Mouse (Mus musculus) hindbrain, embryonic 14.5 days (tissue): ENCODE measurements around the gene Arpc5l. TPM values are rescaled to one million over a fixed set of nuclear protein-coding genes. Genes with fewer than 3 reads are reported as not detected.

Source experiments
- ATAC-seq: fragments of 200-750 bp; cut with Nextera tagmentation; 2 replicates; pipeline ENCODE4 v1.8.0; 2017; ENCODE audit warnings: moderate number of reproducible peaks, mild to moderate bottlenecking, moderate TSS enrichment, moderate library complexity; ENCODE audit not compliant: low FRiP score
- DNase-seq: peaks from one replicate; pipeline ENCODE4 v3.0.0-alpha.2; 2015; ENCODE audit warnings: low spot score
- H3K27ac ChIP-seq: fragments of 300-500 bp; sonication (generic); 2 replicates; pipeline ENCODE4 v1.5.1; 2014; ENCODE audit warnings: mild to moderate bottlenecking, moderate library complexity
- H3K27me3 ChIP-seq: fragments of 300-500 bp; sonication (generic); 2 replicates; pipeline ENCODE4 v1.6.1; 2014; ENCODE audit warnings: mild to moderate bottlenecking, low read length, mixed read lengths; ENCODE audit not compliant: control insufficient read depth, insufficient read depth
- H3K36me3 ChIP-seq: fragments of 300-500 bp; sonication (generic); replicated peaks from 2 replicates; pipeline ENCODE4 v1.6.1; 2014; ENCODE audit not compliant: control insufficient read depth, insufficient read depth
- H3K4me1 ChIP-seq: fragments of 300-500 bp; sonication (generic); replicated peaks from 2 replicates; pipeline ENCODE4 v1.6.1; 2014; ENCODE audit warnings: antibody characterized with exemption, low read length, mixed read lengths; ENCODE audit not compliant: control insufficient read depth, insufficient read depth
- H3K4me2 ChIP-seq: fragments of 300-500 bp; sonication (generic); replicated peaks from 2 replicates; pipeline ENCODE4 v1.6.1; 2014; ENCODE audit warnings: mild to moderate bottlenecking, moderate library complexity
- H3K4me3 ChIP-seq: fragments of 300-500 bp; sonication (generic); replicated peaks from 2 replicates; pipeline ENCODE4 v1.5.1; 2014; ENCODE audit warnings: mild to moderate bottlenecking, low read length
- H3K9ac ChIP-seq: fragments of 300-500 bp; sonication (generic); 2 replicates; pipeline ENCODE4 v1.6.1; 2014
- H3K9me3 ChIP-seq: fragments of 300-500 bp; sonication (generic); 2 replicates; pipeline ENCODE4 v1.6.1; 2016; ENCODE audit warnings: low read length; ENCODE audit not compliant: control insufficient read depth
- WGBS: fragments of 180-500 bp; shearing (Covaris S2); extraction: QIAGEN DNeasy Blood & Tissue Kit; methylation state at CpG from one replicate; pipeline ENCODE4 v1.1.7; 2014; 5-methylcytosine and 5-hydroxymethylcytosine counted together
- polyA plus RNA-seq: library from polyadenylated mRNA; unstranded; fragments of >200 nt; fragmentation: Nextera tagmentation; extraction: Ambion mirVana; gene quantifications from 2 replicates; pipeline ENCODE4 v1.2.1, GENCODE M21; 2014

The Arpc5l gene
- polyA plus RNA-seq, 1 experiment from 2014 or later: 155 TPM

DNA sequence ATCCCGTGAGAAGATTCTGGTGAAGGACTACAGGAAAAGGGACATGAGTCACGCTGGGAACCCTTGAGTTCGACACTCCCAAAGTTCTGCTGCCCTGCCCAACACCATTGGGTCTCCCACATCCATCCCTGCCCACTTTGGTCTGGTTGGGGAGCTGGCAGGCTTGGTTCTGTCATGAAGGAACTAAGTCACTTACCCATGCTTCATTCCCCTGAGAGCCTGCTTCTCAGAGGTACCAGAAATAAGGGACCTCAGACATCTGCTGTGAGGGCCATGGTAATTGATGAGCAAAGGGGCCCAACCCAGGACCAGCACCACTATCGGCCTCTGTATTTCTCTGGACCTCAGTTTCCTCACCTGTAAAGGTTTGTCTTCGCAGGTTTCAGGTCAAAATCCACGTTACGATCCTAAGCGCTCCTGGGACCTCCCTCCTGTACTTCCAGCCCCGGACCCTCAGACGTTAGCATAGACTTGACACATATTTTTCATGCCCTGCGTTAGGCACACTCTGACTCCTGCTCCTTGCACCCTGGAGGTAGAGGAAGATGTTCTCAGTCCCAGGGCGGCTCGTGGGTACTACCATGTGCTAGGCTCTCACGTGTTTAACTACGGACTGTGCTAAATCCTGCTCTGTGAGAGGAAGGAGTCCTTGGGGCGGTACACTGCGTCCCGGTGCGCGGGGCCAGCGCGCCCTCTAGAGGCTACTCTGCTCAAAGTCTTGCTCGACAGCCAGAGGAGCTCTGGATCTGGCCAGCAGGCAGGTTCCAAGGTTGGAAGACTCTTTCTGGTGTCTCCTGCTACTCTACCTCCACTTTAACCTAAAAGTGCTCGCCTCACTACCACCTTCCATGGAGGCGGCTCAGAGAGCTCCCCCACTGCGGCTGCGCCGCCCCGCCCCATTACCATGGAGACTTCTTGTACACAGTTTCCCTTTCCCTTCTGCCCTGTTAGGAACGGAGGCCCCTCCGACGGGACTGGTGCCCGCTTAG lies 7.5 kb upstream of the Arpc5l start, which contains the start of gene Wdr38:
TSS of gene Wdr38 (plus strand) at position 91 of the 989 bp plus-strand sequence.
- no peak within 1 kb of the TSS for H3K27ac ChIP-seq
- ATAC-seq (peak; percentile 92), DNase-seq (peak; percentile 91)
- 19% methylated on average over 33 of the region's 33 CpGs for WGBS
- peak within 1 kb of the TSS; percentile 41; the same call in 1 of the 2 replicates for H3K9ac ChIP-seq
- H3K4me2 ChIP-seq: peak within 1 kb of the TSS; percentile 45
- 0 out of 2 replicates have a peak, but pooled peaks cover 4% of the 10 kb centered on the region for H3K4me1 ChIP-seq
- H3K4me3 ChIP-seq: peak within 1 kb of the TSS; percentile 18
- H3K9me3 ChIP-seq: no peaks in the 10 kb centered on the region
- no peaks in the 10 kb centered on the region for H3K27me3 ChIP-seq
- H3K36me3 ChIP-seq: peaks cover 33% of the 10 kb centered on the region

DNA sequence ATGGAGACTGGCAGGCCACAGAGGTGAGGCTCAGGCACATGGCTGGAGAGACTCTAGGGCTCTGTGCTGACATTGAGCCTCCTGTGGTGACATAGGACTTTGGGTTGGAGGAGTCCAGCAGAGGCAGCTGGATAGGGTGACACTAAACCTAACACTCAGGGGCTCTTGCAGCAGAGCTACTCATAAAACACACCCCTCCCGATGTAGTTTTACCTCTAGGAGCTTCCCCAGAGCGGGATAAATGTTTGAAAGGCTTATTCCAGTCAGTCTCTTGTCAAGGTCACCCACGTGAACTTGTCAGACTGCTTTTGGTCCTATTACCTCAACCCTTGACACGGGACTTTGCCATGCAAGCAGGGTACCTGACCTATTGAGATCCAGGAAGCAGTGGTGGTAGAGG lies 5.8 kb upstream of the Arpc5l start:
- no peak overlapping the region for H3K4me3 ChIP-seq
- H3K9me3 ChIP-seq: no peaks in the 10 kb centered on the region
- no peak overlapping the region for H3K4me2 ChIP-seq
- ATAC-seq (no peak), DNase-seq (no peak)
- H3K4me1 ChIP-seq: peaks cover 19% of the 10 kb centered on the region
- no peak overlapping the region for H3K9ac ChIP-seq
- peaks cover 43% of the 10 kb centered on the region for H3K36me3 ChIP-seq
- 67% methylated on average over 4 of the region's 4 CpGs for WGBS
- H3K27ac ChIP-seq: no peak overlapping the region
- no peaks in the 10 kb centered on the region for H3K27me3 ChIP-seq

- peaks cover 43% of the 10 kb centered on the region for H3K36me3 ChIP-seq
- 69% methylated on average over 8 of the region's 8 CpGs for WGBS
- H3K9me3 ChIP-seq: no peaks in the 10 kb centered on the region
- H3K27me3 ChIP-seq: no peaks in the 10 kb centered on the region
- no peak for ATAC-seq
- H3K27ac ChIP-seq: no peak overlapping the region
- H3K4me1 ChIP-seq: peaks cover 19% of the 10 kb centered on the region
- H3K4me3 ChIP-seq: no peak overlapping the region
- no peak overlapping the region for H3K9ac ChIP-seq
- no peak for DNase-seq
- H3K4me2 ChIP-seq: no peak overlapping the region
Measured at GRCm38 (mm10) chr2:38999910-39000586, 5.1 kb upstream of the Arpc5l start.

DNA sequence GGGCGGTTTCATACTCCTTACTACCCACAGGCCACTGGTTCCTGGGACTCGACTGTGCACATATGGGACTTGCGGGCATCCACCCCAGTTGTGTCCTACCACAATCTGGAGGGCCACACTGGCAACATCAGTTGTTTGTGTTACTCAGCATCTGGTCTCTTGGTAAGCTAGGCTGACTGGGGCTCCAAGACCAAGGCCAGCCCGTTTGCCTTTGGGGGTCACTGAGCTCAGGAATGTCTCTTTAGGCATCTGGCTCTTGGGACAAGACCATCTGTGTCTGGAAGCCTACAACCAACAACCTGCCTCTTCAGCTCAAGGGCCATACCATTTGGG lies 4.6 kb upstream of the Arpc5l start:
- Histone ChIP-seq H3K36me3 (peaks cover 43% of the 10 kb centered on the region), H3K9me3 (no peaks in the 10 kb centered on the region), H3K4me3 (no peak overlapping the region), H3K4me1 (peaks cover 20% of the 10 kb centered on the region), H3K27me3 (no peaks in the 10 kb centered on the region), H3K9ac (no peak overlapping the region), H3K4me2 (no peak overlapping the region), H3K27ac (no peak overlapping the region)
- ATAC-seq (no peak), DNase-seq (no peak)
- WGBS: 91% methylated on average over 4 of the region's 4 CpGs

- H3K27ac ChIP-seq: no peak overlapping the region
- H3K36me3 ChIP-seq: peaks cover 43% of the 10 kb centered on the region
- H3K4me3 ChIP-seq: no peak overlapping the region
- H3K4me2 ChIP-seq: no peak overlapping the region
- no peak overlapping the region for H3K9ac ChIP-seq
- ATAC-seq: no peak
- no peaks in the 10 kb centered on the region for H3K9me3 ChIP-seq
- no peaks in the 10 kb centered on the region for H3K27me3 ChIP-seq
- no peak for DNase-seq
- peaks cover 30% of the 10 kb centered on the region for H3K4me1 ChIP-seq
- 83% methylated on average over 3 of the region's 3 CpGs for WGBS
Measured at GRCm38 (mm10) chr2:39001866-39002265, 3.3 kb upstream of the Arpc5l start.

- H3K4me3 ChIP-seq: peak overlapping the region; percentile 69; the same call in 1 of the 2 replicates
- H3K27ac ChIP-seq: no peak overlapping the region
- 47% methylated on average over 8 of the region's 8 CpGs for WGBS
- peaks cover 31% of the 10 kb centered on the region for H3K4me1 ChIP-seq
- ATAC-seq (no peak), DNase-seq (no peak)
- no peaks in the 10 kb centered on the region for H3K27me3 ChIP-seq
- H3K36me3 ChIP-seq: peaks cover 43% of the 10 kb centered on the region
- H3K9me3 ChIP-seq: no peaks in the 10 kb centered on the region
- 0 out of 2 replicates have a peak overlapping the region, but pooled peaks have one; percentile 78 for H3K9ac ChIP-seq
- H3K4me2 ChIP-seq: peak overlapping the region; percentile 80
Measured at GRCm38 (mm10) chr2:39003106-39003505, 2.0 kb upstream of the Arpc5l start.

- no peak for DNase-seq
- 69% methylated on average over 5 of the region's 5 CpGs for WGBS
Measured at GRCm38 (mm10) chr2:39003512-39003911, 1.6 kb upstream of the Arpc5l start.

DNA sequence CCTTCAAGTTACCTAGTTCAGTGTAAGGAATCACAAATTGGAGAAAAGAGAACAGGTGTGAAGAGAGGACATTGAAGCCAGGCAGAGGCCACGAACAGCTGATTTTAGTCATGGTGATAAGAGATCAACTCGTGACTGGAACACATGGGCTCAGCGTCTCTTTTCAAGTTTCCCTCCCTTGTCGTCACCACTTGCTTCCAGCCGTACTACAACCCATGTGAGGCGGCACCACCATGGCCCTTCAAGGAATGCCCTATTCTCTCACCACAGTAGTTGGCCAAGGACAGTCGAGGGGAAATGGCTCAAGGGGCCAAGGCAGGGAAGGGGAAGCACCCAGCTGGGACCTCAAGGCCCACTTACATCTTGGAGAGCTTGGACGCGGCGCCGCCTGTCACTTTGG lies 776 bp upstream of the Arpc5l start:
- Histone ChIP-seq H3K27ac (peak overlapping the region; percentile 81; the same call in 1 of the 2 replicates), H3K4me3 (peak overlapping the region; percentile 69), H3K9me3 (no peaks in the 10 kb centered on the region), H3K36me3 (peaks cover 43% of the 10 kb centered on the region), H3K4me1 (peaks cover 39% of the 10 kb centered on the region), H3K27me3 (no peaks in the 10 kb centered on the region), H3K4me2 (peak overlapping the region; percentile 80), H3K9ac (peak overlapping the region; percentile 78)
- ATAC-seq (no peak), DNase-seq (no peak)
- under 1% methylated on average over 11 of the region's 11 CpGs for WGBS

More at GRCm38 (mm10) chr2:39003512-39003911, 1.6 kb upstream of the Arpc5l start:
- Histone ChIP-seq H3K4me2 (peak overlapping the region; percentile 80), H3K4me1 (peaks cover 31% of the 10 kb centered on the region), H3K9me3 (no peaks in the 10 kb centered on the region), H3K4me3 (peak overlapping the region; percentile 69), H3K27me3 (no peaks in the 10 kb centered on the region), H3K36me3 (peaks cover 43% of the 10 kb centered on the region), H3K9ac (peak overlapping the region; percentile 78), H3K27ac (no peak overlapping the region)
- no peak for ATAC-seq

- Histone ChIP-seq H3K4me3 (peak within 1 kb of the TSS; percentile 69), H3K9me3 (no peaks in the 10 kb centered on the region), H3K36me3 (peaks cover 31% of the 10 kb centered on the region), H3K9ac (peak within 1 kb of the TSS; percentile 78), H3K27me3 (no peaks in the 10 kb centered on the region), H3K4me1 (peaks cover 43% of the 10 kb centered on the region), H3K27ac (peak within 1 kb of the TSS; percentile 81), H3K4me2 (peak within 1 kb of the TSS; percentile 80)
- ATAC-seq: no peak
- WGBS: 12% methylated on average over 15 of the region's 15 CpGs
- no peak for DNase-seq
Measured at GRCm38 (mm10) chr2:39005574-39006079, 479 bp downstream of the Arpc5l start, which contains the start of gene Rpl35. TSS of gene Rpl35 (minus strand) at chr2:39005624.
